Mouse (Mus musculus) layer of hippocampus, adult 11-12 months (tissue): ENCODE measurements around the gene Gpr12.
"Not testable (repeated sequence)": the region's sequence is repeated elsewhere in the genome, so short reads cannot be mapped to it uniquely, and the experiment has no call there.

Source experiments
- DNase-seq: peaks from one replicate; pipeline ENCODE4 v3.0.0; 2022; ENCODE audit warnings: low spot score

Gpr12 gene

DNA sequence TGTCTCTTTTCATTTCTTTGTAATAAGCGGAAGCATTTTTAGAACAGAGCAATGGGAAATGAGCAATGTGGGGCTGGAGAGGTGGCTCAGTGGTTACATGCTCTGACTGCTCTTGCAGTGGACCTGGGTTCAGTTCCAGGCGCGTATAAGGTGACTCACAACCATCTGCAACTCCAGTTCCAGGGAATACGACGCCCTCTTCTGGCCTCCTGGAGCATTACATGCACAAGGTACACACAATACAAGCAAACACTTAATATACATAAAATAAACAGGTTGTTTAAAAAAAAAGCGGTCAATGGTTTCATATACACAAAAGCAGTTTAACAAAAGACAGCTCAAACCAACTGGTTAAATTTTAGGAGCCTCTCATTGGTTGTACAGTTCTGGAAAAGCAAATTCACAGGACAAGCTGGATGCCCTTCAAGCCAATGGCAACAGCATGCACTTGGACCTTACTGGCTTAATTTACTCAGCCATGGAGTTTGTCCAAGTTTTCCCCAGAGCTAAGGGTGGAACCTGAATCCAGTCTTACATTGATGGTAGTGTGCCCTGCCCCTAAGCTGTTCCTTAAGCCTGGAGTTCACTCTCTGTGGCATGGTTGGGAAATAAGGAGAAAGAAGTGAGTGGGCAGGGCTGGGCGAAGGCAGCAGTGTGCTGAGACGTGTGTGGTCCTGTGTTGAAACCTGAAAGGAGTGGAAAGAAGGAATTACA is 1.5 kb upstream of the Gpr12 start:
- no peak for DNase-seq

DNA sequence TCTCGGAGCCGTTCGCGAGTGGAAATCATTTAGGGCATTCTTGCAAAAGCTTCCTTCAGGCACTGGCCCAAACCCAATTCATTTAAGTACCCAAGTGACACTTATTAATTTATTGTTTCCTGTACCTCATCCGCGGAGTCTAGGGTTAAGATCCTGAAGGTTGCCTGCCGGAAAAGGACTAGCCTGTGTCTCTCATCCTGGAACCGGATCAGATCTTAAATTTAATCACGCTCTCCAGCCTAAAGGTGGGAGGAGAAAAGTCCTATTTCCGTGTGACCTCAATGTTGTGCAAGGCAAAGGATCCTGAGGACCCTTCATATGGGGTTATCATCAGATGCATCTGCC is 240 bp upstream of the Gpr12 start:
- DNase-seq = no peak

DNA sequence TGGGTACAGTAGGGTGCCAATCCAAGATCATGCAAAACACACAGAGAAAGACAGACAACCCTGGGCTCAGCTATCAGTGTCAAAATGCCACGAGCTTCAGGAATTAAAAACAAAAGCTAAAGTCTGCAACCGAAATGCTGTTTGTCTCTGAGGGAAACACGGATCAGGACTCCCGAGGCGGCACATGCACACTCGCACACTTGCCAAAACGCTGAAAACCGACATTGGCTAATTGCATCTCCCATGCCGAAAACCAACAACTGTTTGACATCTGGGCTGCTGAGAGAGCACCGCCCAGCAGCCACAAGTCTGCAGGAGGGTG is 922 bp downstream of the Gpr12 start:
- DNase-seq = no peak

DNA sequence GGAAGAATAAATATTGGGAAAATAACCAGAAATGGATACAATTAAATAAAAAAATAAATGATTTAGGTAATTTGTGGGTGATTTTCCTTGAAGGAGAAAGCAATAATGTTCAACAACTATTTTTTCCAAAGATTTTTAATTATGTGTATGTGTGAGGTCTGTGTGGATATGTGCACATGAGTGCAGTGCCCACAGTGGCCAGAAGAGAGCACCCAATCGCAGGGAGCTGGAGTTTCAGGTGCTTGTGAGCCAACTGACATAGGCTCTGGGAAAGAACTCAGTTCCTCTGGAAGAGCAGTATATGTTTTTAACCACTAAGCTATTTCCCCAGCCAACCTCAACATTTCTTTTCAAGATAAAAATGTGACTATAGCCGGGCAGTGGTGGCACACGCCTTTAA is 8.4 kb downstream of the Gpr12 start:
- DNase-seq = no peak

DNA sequence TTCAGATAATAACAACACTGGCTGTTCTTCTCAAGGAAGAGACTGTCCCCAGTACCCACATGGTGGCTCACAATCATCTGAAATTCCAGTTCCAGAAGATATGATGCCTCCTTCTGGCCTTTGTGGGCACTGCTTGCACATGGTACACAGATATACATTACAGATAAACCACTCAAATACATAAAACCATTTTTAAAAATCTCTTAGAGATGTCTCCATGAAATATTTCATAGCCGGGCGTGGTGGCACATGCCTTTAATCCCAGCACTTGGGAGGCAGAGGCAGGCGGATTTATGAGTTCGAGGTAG is 12.3 kb downstream of the Gpr12 start:
- not testable (repeated sequence) for DNase-seq

DNA sequence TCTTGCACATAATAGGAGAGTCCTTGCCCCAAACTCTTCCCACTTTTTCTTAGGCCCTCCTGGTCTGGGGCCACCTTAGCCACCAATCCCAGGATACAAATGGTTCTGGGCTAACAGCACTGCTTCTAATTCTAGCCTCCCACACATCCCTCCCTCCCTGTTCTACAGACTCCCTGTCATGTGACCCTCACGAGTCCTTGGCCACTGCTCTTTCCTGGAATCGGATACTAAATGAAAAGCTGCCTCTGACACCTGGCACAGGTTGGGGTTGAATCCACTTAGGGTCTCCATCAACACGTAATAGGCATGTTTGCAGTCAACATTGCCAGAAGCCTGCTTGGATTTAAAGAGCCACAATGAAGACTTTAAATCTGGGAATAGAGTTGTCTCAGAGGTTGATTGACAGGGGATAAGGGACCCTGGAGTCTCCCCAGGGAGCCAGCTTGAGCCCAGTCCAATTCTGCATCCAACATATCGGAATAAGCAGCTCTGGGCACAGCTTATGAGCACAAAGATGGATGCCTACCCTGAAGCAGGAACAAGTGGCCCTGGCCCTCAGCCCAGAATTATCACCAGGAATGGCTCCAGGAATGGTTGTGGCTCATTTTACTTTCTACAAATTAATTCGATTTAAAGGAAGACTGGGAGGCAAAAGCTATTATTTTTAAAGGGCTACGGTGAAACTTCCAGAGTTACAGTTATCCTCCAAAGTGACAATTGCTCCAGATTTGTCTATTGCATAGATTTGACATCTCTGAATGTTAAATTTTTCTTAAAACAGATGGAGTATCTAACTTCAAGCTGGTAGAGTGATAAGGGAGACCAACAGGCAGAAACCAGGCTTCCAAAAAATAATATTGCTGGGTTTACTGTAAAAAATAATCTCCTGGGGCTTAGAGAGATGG is 13.0 kb downstream of the Gpr12 start:
- DNase-seq = peak; percentile 84

DNA sequence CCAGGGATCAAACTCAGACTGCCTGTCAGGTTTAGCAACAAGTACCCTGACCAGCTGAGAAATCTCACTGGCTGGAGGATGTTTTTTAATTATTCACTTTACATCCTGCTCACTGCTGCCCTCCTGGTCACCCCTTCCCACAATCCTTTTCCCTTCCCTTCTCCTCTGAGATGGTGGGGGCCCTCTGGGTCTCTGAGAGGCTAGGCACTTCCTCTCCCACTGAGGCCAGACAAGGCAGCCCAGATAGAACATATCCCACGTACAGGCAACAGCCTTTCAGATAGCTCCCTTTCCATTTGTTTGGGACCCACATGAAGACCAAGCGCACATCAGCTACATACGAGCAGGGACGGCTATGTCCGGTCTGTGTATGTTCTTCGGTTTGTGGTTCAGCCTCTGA is 14.9 kb downstream of the Gpr12 start:
- not testable (repeated sequence) for DNase-seq

DNA sequence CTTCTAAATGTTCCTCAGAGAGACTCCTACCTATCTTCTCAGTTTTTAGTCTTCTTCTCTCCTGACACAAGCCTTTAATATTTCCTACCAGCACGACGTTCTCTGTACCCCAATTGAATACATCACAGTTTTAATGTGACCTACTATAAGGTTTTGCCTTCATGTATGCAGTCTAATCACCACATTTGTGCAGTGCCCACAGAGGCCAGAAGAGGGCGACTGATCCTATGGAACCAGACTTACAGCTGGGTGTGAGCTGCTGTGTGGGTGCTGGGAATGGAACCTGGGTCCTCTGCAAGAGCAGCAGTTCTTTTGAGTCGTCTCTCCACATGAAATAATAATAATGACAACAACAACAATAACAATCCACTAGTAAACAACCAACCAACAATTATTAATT is 18.0 kb downstream of the Gpr12 start:
- no peak for DNase-seq

DNA sequence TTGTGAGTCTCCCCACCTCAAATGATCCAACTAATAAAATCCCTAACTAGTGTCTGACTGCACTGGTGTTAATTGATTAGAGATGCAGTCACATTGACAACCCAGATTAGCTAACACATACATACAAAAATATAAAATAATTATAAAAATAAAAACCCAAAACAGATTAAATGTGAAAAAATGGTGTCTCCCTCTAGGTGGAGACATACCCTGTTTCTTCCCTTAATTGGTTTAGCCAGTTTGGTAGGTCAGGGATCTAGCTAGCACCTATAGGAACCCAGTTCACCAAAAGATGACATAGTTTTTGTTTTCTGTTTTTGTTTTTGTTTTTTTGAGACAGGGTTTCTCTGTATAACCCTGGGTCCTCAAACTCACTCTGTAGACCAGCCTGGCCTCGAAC is 20.8 kb downstream of the Gpr12 start:
- DNase-seq = no peak

DNA sequence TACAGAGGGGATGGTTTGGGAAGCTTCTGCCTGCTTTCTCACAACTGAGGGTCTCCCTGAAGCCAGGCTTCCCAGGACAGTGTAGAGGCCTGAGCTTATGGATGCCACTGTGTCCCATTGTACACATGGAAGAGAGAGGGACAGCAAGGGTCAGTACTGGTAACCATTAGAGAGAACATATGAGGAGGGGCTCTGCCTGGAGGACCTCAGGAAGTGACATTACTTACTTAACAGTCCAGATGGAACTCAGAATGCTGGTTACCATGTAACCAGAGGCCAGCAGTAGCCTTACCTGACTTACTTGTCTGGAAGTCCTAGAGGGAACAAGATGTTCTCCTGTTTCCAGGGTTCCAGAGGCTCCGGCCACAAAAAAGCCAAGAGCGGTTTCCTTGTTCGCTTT is 29.2 kb downstream of the Gpr12 start, which contains the start of gene Gm3415:
Gm3415 (plus strand) TSS at position 301 of the 400 bp plus-strand sequence.
- not testable (repeated sequence) for DNase-seq

DNA sequence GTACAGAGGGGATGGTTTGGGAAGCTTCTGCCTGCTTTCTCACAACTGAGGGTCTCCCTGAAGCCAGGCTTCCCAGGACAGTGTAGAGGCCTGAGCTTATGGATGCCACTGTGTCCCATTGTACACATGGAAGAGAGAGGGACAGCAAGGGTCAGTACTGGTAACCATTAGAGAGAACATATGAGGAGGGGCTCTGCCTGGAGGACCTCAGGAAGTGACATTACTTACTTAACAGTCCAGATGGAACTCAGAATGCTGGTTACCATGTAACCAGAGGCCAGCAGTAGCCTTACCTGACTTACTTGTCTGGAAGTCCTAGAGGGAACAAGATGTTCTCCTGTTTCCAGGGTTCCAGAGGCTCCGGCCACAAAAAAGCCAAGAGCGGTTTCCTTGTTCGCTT is 47.7 kb downstream of the Gpr12 start, which contains the start of gene Gm3409:
Gm3409 (plus strand) TSS at position 301 of the 400 bp plus-strand sequence.
- DNase-seq = not testable (repeated sequence)
